Mouse (Mus musculus) small intestine, adult 2 months (tissue): ENCODE results near the gene Il2rb. TPM values are rescaled to one million over a fixed set of nuclear protein-coding genes. Genes with fewer than 3 reads are reported as not detected.
A peak's percentile ranks its signal among the peaks of the same experiment; 100 is the strongest.

Source experiments
- H3K27ac ChIP-seq: fragments of 200-500 bp; 2 replicates; pipeline ENCODE4 v1.5.1; 2012; ENCODE audit warnings: low read depth, low read length, control low read depth, inconsistent platforms; ENCODE audit not compliant: insufficient read depth
- H3K27me3 ChIP-seq: fragments of 200-500 bp; 2 replicates; pipeline ENCODE4 v1.6.1; 2012; ENCODE audit warnings: mild to moderate bottlenecking, moderate library complexity, low read length, inconsistent platforms; ENCODE audit not compliant: control insufficient read depth, insufficient read depth
- H3K36me3 ChIP-seq: fragments of 200-500 bp; 2 replicates; pipeline ENCODE4 v1.6.1; 2012; ENCODE audit warnings: mild to moderate bottlenecking, low read length, control low read depth, inconsistent platforms; ENCODE audit not compliant: control insufficient read depth, insufficient read depth
- H3K4me1 ChIP-seq: fragments of 200-500 bp; 2 replicates; pipeline ENCODE4 v1.6.1; 2012; ENCODE audit warnings: low read length, inconsistent platforms, mixed read lengths; ENCODE audit not compliant: control insufficient read depth, insufficient read depth, insufficient read length
- H3K4me3 ChIP-seq: fragments of 200-500 bp; 2 replicates; pipeline ENCODE4 v1.5.1; 2012; ENCODE audit warnings: low read depth, mild to moderate bottlenecking, control low read depth, inconsistent platforms, low read length, moderate library complexity
- CTCF ChIP-seq: fragments of 200-500 bp; IDR thresholded peaks from 2 replicates; pipeline ENCODE4 v1.5.1; 2012; ENCODE audit warnings: low read depth, mild to moderate bottlenecking, control low read depth, inconsistent platforms, low read length, moderate library complexity, mixed read lengths; ENCODE audit not compliant: insufficient replicate concordance, insufficient read length; ENCODE audit errors: extremely low read depth
- POLR2A ChIP-seq: fragments of 200-500 bp; IDR thresholded peaks from 2 replicates; pipeline ENCODE4 v1.6.1; 2012; ENCODE audit warnings: low read depth, mild to moderate bottlenecking, control low read depth, inconsistent platforms, low read length, moderate library complexity
- WGBS: fragments of 180-500 bp; shearing (Covaris S2); methylation state at CpG from one replicate; pipeline ENCODE4 v1.1.7; 2018; 5-methylcytosine and 5-hydroxymethylcytosine counted together
- polyA plus RNA-seq: library from polyadenylated mRNA; depleted of rRNA; stranded (reverse); fragments of >200 nt; gene quantifications from 2 replicates; pipeline ENCODE4 v1.2.3, GENCODE M21; 2012; rRNA removed

Il2rb gene
- polyA plus RNA-seq, 1 experiment = 11.8 TPM

DNA sequence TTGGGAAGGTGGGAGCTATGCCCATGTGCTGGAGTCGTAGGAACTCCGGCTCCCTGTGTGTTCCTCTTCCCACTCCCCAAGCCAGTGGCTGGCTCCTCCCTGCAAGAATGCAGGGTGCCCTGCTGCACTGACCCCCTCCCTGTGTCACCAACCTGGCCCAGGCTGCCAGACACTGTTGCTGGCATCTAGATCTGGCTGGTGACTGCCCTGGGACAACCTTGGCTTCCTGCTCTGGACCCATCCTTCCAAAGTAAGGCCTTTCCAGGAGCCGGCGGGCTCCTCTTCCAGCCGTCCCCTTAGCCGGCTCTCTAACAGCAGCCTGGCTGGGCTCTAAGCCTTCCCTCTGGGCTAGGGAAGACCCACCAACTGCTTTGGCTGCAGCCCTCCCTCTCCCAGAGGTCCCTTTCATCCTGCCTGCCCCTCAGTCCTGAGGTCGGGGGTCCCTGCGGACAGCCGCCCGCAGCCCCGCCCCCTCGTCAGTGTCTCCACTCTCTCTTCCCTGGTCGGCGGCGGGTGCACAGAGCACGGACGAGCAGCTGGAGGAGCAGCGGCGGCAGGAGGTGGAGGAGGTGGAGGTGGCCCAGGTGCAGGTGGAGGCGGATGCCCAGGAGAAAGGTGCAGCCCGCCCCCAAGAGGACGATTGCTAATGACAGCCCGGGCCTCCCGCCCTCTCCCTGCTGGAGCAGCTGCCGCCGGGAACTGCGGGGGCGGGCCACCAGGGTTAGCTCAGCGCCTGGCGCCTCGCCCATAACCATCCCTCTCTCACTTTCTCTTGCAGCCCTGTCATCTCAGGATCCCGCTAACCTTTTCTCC is 58.5 kb downstream of the Il2rb start:
- Histone ChIP-seq H3K27ac (no peak overlapping the region), H3K27me3 (peaks cover 4% of the 10 kb centered on the region; the same call in 1 of the 2 replicates), H3K4me1 (peaks cover 14% of the 10 kb centered on the region), H3K36me3 (no peaks in the 10 kb centered on the region), H3K4me3 (peak overlapping the region; percentile 0; the same call in 1 of the 2 replicates)
- TF ChIP-seq CTCF = no peak
- TF ChIP-seq POLR2A = no peak
- WGBS = 18% methylated on average over 30 of the region's 32 CpGs

DNA sequence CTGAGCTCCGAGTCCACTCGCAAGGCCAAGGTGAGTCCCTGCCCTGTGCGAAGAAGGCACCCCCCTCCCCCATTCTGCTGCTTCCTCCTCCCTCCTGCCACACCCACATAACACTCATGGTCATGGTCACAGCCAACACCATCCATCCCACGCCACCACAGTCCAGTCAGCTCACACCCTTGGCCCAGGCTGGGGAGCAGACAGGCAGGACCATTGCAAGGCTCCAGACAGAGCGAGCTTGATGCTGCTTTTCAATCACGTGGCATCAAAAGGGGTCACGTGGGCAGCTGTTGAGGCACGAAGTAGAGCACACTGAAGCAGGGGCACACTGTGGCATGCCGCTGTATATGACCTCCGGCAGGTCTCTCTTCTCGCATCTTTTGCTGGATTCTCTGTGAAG is 59.4 kb downstream of the Il2rb start:
- Histone ChIP-seq H3K4me3 (no peak overlapping the region), H3K27me3 (peaks cover 4% of the 10 kb centered on the region; the same call in 1 of the 2 replicates), H3K4me1 (peaks cover 17% of the 10 kb centered on the region), H3K27ac (no peak overlapping the region), H3K36me3 (no peaks in the 10 kb centered on the region)
- TF ChIP-seq CTCF (no peak), POLR2A (no peak)
- WGBS = 91% methylated on average over 11 of the region's 11 CpGs

DNA sequence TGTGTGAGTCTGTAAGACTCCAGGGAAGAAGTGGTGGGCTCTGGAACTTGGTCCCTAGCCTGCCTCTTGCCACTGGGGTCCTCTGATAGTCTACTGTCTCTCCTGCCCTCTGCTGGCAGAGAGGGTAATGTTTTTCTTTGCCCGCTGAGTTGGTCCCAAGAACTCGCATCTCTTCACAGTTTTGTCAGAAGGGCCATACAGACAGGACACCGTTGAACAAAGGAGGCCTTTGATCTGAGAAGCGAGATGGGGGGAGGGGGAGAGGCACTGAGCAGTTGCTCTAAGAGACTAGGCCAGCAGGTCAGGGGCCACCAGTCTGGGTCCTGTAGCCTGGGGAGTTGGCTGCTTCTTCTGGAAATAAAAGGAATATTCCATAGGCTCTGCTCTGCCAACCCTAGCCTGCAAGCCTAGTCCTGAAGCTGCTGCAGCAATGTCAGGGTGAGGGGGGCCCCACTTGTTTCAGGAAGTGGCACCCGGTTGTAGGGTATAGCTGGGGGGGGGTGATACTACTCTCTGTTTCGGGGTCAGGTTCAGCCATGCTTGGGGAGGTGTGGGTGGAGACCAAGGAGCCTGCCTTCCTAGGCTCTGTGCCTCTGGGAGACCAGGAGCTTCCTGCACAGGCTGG is 60.1 kb downstream of the Il2rb start:
- 44% methylated on average over 6 of the region's 6 CpGs for WGBS
- Histone ChIP-seq H3K36me3 (no peaks in the 10 kb centered on the region), H3K27me3 (peaks cover 4% of the 10 kb centered on the region; the same call in 1 of the 2 replicates), H3K27ac (no peak overlapping the region), H3K4me3 (no peak overlapping the region), H3K4me1 (peaks cover 17% of the 10 kb centered on the region)
- TF ChIP-seq POLR2A = no peak
- TF ChIP-seq CTCF = peak; percentile 54; the same call in 1 of the 2 replicates

DNA sequence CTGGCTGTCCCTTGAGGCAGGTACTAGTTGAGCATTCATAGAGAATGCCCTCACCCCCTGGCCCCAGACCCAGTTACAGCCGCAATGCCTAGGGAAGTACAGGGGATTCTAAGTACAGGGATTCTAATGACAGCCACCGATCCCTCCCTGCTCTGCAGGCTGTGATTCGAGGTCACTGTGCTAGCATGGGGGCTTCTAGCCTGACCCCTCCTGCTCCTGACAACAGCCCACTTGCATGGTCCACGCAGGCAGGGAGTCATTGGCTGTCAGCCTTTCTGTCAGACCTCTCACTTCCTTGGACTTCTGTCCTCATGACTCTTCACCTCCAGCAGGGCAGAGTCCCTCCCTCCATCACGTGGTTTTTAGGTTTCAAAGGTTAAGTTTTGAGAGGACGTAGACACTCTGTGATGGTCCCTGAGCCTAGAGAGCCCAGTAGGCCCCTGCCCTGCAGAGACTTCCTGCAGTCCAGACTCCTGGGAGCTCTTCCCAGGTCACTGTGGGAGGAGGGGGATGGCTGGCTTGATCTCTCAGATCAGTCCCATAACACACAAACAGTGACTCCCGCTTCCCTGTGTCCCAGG is 63.4 kb downstream of the Il2rb start:
- peaks cover 4% of the 10 kb centered on the region for H3K4me1 ChIP-seq
- peaks cover 16% of the 10 kb centered on the region for H3K27me3 ChIP-seq
- 49% methylated on average over 7 of the region's 7 CpGs for WGBS
- no peak overlapping the region for H3K27ac ChIP-seq
- H3K36me3 ChIP-seq = no peaks in the 10 kb centered on the region
- H3K4me3 ChIP-seq = no peak overlapping the region
- TF ChIP-seq POLR2A = no peak
- TF ChIP-seq CTCF = no peak

DNA sequence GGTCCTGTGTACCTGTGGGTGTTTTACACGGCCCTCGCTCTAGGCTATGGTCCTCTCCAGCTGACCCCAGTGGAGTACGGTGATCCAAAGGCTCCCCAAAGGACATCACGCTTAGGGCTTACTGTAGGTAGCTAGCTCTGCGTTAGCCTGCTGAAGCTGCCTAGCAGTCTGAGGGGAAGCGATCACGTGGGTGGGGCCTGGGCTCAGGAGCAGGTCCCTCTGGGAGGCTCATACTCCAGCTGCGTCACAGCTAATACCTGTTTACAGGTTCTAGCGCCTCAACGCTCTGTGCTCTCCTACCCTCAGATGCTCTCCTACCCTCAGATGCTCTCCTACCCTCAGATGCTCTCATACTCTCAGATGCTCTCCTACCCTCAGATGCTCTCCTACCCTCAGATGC is 64.2 kb downstream of the Il2rb start:
- Histone ChIP-seq H3K4me1 (peaks cover 4% of the 10 kb centered on the region), H3K4me3 (no peak overlapping the region), H3K27me3 (peaks cover 16% of the 10 kb centered on the region), H3K36me3 (no peaks in the 10 kb centered on the region), H3K27ac (no peak overlapping the region)
- TF ChIP-seq POLR2A (no peak), CTCF (no peak)
- 89% methylated on average over 10 of the region's 10 CpGs for WGBS

DNA sequence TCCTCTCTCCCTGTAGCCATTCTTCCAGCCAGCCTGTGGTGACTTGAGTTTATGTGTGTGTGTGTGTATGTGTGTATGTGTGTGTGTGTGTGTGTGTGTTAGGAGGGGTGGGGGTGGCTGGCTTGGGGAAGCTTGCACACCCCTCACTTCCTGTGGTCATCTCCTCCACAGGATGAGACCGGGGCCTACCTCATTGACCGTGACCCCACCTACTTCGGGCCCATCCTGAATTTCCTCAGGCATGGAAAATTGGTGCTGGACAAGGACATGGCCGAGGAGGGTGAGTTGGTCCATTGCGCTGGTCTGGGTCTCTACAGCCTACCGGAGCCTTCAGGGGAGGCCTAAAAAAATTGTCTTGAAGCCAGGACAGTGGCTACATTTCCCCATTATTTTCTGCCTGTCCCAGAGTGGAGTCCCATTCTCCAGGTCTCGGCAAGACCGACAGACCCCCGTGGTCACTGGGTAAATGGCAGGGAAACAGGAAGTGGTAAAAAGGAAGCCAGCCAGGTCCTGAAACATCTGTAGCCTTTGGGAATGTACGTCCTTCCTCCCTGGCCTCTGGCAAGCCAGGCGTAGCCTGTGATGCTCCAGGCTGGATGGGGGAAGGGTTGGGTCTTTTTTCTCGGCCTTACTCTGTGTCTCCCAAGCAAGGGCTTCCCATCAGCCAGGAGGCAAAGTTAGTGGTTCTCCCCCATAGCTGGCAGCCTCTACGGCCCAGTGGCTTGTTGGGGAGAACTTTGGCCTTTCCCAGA is 65.0 kb downstream of the Il2rb start:
- H3K27me3 ChIP-seq = peaks cover 15% of the 10 kb centered on the region
- no peaks in the 10 kb centered on the region for H3K36me3 ChIP-seq
- peaks cover 4% of the 10 kb centered on the region for H3K4me1 ChIP-seq
- H3K4me3 ChIP-seq = no peak overlapping the region
- H3K27ac ChIP-seq = no peak overlapping the region
- TF ChIP-seq CTCF (no peak), POLR2A (no peak)
- WGBS = 82% methylated on average over 13 of the region's 13 CpGs

Other genes starting within 250 kb of the Il2rb start
- 2.4 and 3.5 TPM in 2 replicates for gene Csf2rb2, start 189.6 kb downstream of the Il2rb start, polyA plus RNA-seq
- 8.9 and 9.1 TPM in 2 replicates for gene Csf2rb, start 169.5 kb downstream of the Il2rb start, polyA plus RNA-seq
- not detected in 2 replicates for gene Tex33, start 99.4 kb downstream of the Il2rb start, polyA plus RNA-seq
- gene Tst, start 89.4 kb downstream of the Il2rb start, polyA plus RNA-seq = 17.7 and 30.3 TPM in 2 replicates
- gene Mpst, start 88.9 kb downstream of the Il2rb start, polyA plus RNA-seq = 115 and 177 TPM in 2 replicates
- gene Kctd17, start 66.7 kb downstream of the Il2rb start, polyA plus RNA-seq = 46.8 and 52.9 TPM in 2 replicates
- 0.11 and 0.14 TPM in 2 replicates for gene Tmprss6, start 26.6 kb downstream of the Il2rb start, polyA plus RNA-seq
- 7.9 and 8.1 TPM in 2 replicates for gene C1qtnf6, start 36.1 kb upstream of the Il2rb start, polyA plus RNA-seq
- gene Sstr3, start 49.4 kb upstream of the Il2rb start, polyA plus RNA-seq = 0.44 and 1.4 TPM in 2 replicates
- 37.0 and 136 TPM in 2 replicates for gene Rac2, start 77.5 kb upstream of the Il2rb start, polyA plus RNA-seq
- gene Cyth4, start 101.8 kb upstream of the Il2rb start, polyA plus RNA-seq = 11.2 and 12.7 TPM in 2 replicates
- gene Elfn2, start 223.5 kb upstream of the Il2rb start, polyA plus RNA-seq = 0.14 and 0.35 TPM in 2 replicates